Mouse (Mus musculus) heart, postnatal 0 days (tissue): ENCODE measurements at regions not wholly inside any gene's neighbourhood (a gene's known extent, or its start where the extent isn't known, plus 50 kb on each side); places are given as distances from the start of the nearest gene placed in this dataset.

Experiments
- CTCF ChIP-seq: IDR thresholded peaks from 2 replicates; pipeline ENCODE4 v1.5.1; 2016; ENCODE audit warnings: antibody characterized with exemption, control low read depth, low read depth
- EP300 ChIP-seq: IDR thresholded peaks from 2 replicates; pipeline ENCODE4 v1.6.1; 2016; ENCODE audit warnings: antibody characterized with exemption, low read depth

DNA sequence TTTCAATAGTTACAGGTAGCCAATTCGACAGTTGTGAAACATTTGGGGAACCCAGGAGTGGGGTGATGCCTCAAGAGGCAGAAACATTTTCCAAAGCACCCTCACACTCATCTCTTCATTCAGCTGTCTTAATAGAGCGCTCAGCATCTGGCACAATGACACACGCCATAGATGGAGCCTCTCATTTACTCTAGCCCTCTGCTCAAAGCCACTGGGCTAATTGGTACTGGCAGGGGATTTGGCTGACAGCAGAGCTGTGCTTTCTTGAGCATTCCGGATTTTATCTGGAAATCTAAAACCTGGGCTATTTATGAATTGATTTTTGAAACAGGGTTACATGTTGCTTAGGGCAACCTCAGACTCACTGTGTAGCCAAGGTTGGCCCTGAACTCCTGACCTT is 61.4 kb upstream of the Tnp1 start:
- TF ChIP-seq CTCF (no peak), EP300 (no peak)
